Comparison of ENCODE assay signal across 9 mouse cellular contexts in the genomic region with DNA sequence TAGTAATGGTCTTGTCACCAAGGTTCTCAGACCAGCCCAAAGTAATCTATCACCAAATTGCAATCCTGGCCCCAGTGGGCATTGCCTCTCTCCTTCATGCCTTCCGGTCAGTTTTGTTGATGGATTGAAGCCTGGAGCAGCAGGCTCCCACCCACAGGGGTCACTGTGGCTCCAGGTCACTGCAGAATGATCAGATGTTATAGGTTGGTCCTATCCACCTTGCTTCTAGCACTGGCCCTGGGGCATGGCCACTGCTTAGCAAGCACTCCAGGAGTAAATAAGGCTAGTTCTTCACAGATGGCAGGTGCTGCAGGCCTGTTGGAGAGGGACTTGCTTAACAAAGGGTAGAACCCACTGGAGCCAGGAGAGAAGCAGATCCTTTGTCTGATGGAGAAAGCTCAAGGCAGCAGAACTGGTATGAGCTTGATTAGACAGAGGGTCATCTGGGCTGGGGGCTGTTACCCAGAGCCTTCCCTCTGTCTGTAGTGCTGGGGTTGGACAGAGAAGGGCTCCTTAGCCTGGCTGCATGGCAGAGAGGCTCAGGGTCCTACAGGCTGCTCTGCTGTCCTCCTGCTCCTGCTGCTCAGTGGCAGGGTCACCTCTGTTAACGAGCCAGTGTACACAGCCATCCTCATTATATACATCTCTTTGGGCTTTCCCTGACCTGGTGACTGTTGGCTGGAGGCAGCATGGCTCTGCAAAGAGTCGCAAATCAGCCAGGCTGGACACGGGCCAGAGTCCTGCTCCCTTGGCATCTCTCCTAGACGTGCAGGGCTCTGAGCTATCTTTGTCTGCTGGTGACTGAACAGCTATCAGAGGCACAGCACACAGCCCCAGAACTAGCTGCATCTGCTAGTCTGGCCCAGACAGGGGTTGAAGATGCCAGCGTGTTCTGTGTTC. TPM values are rescaled to one million over a fixed set of nuclear protein-coding genes. Genes with fewer than 3 reads are reported as not detected.
DNase-seq lines count a peak whose midpoint lies in the region; ATAC-seq and TF ChIP-seq lines count a peak whose summit lies in the region.
"Had no signal": no experiment of that assay in that cellular context is flagged by ENCODE, and none has a peak within 500 bp of the region (broad histone marks: within the 10 kb centered on the region; RNA-seq: fewer than 3 reads in every experiment).

No protein-coding gene starts in this region.

- ATAC-seq in forebrain, embryonic 13.5 days: peak; percentile 80
- ATAC-seq in forebrain, embryonic 11.5 days (replicated peaks; ENCODE audit: low FRiP score): no peak
- peak; percentile 44; the same call in 1 of the 2 replicates for ATAC-seq in intestine, embryonic 16.5 days
- peak; percentile 44 for ATAC-seq in midbrain, postnatal 0 days (ENCODE audit: low FRiP score)

- no peak for TF ChIP-seq POLR2A in cortical plate, adult 2 months (IDR thresholded peaks at IDR 0.05; ENCODE audit: extremely low read depth, insufficient read depth, low read length)

- H3K36me3 ChIP-seq in forebrain, embryonic 13.5 days (ENCODE audit: poor library complexity, severe bottlenecking): no peaks in the 10 kb centered on the region
- H3K36me3 ChIP-seq in forebrain, embryonic 11.5 days (ENCODE audit: control insufficient read depth, insufficient read depth, low read length): no peaks in the 10 kb centered on the region
- no peaks in the 10 kb centered on the region for H3K36me3 ChIP-seq in intestine, embryonic 16.5 days (ENCODE audit: control insufficient read depth, insufficient read depth, low read length)
- H3K36me3 ChIP-seq in midbrain, postnatal 0 days (ENCODE audit: insufficient read depth, low read length): no peaks in the 10 kb centered on the region

- peaks cover 11% of the 10 kb centered on the region for H3K4me1 ChIP-seq in forebrain, embryonic 13.5 days
- H3K4me1 ChIP-seq in forebrain, embryonic 11.5 days (replicated peaks; ENCODE audit: control insufficient read depth, insufficient read depth, low read length): no peaks in the 10 kb centered on the region
- H3K4me1 ChIP-seq in cortical plate, adult 2 months (ENCODE audit: control insufficient read depth, insufficient read depth, low read length): peaks cover 3% of the 10 kb centered on the region; the same call in 1 of the 2 replicates
- no peaks in the 10 kb centered on the region for H3K4me1 ChIP-seq in intestine, embryonic 16.5 days (ENCODE audit: control insufficient read depth, insufficient read depth, low read length)
- H3K4me1 ChIP-seq in midbrain, postnatal 0 days (ENCODE audit: insufficient read depth, low read length): no peaks in the 10 kb centered on the region; the same call in 1 of the 2 replicates

- intact Hi-C loops in left cerebral cortex, adult 2 months (cut with DNase I): no loop called here

- no peaks in the 10 kb centered on the region for H3K9me3 ChIP-seq in forebrain, embryonic 13.5 days (replicated peaks)
- no peaks in the 10 kb centered on the region for H3K9me3 ChIP-seq in forebrain, embryonic 11.5 days (ENCODE audit: control insufficient read depth, low read length)
- H3K9me3 ChIP-seq in intestine, embryonic 16.5 days (ENCODE audit: control insufficient read depth, low read length): peaks cover 2% of the 10 kb centered on the region
- H3K9me3 ChIP-seq in midbrain, postnatal 0 days (ENCODE audit: low read length): no peaks in the 10 kb centered on the region

- H3K4me2 ChIP-seq in forebrain, embryonic 13.5 days: no peak overlapping the region
- no peak overlapping the region for H3K4me2 ChIP-seq in forebrain, embryonic 11.5 days (ENCODE audit: low read depth, low read length, severe bottlenecking)
- no peak overlapping the region for H3K4me2 ChIP-seq in intestine, embryonic 16.5 days (ENCODE audit: low read depth, low read length)
- no peak overlapping the region for H3K4me2 ChIP-seq in midbrain, postnatal 0 days (ENCODE audit: low read depth, low read length, poor library complexity, severe bottlenecking)

- DNase-seq in forebrain, embryonic 11.5 days (ENCODE audit: low spot score): no peak
- DNase-seq in heart, adult 11 months: peak; percentile 96
- peak; percentile 65 to 66 for DNase-seq in left cerebral cortex, adult 2 months (ENCODE audit: extremely low spot score in 1 of 2, low spot score in 2 of 2)
- peak; percentile 88 for DNase-seq in midbrain, postnatal 0 days (ENCODE audit: low spot score)
- DNase-seq in thymus, postnatal 36 days: no peak

- no peak overlapping the region for H3K9ac ChIP-seq in forebrain, embryonic 13.5 days
- H3K9ac ChIP-seq in forebrain, embryonic 11.5 days (ENCODE audit: low read length): no peak overlapping the region
- H3K9ac ChIP-seq in intestine, embryonic 16.5 days (ENCODE audit: low read depth, low read length): no peak overlapping the region
- no peak overlapping the region for H3K9ac ChIP-seq in midbrain, postnatal 0 days (replicated peaks; ENCODE audit: low read length, poor library complexity, severe bottlenecking)

- peak overlapping the region; percentile 40; the same call in 1 of the 2 replicates for H3K27ac ChIP-seq in forebrain, embryonic 13.5 days
- H3K27ac ChIP-seq in forebrain, embryonic 11.5 days (ENCODE audit: low read depth, low read length): no peak overlapping the region
- no peak overlapping the region for H3K27ac ChIP-seq in cortical plate, adult 2 months (ENCODE audit: insufficient read depth, low read length)
- no peak overlapping the region for H3K27ac ChIP-seq in intestine, embryonic 16.5 days (ENCODE audit: low read length)
- no peak overlapping the region for H3K27ac ChIP-seq in left cerebral cortex, adult 2 months
- no peak overlapping the region for H3K27ac ChIP-seq in midbrain, postnatal 0 days (ENCODE audit: low read depth, low read length)

- WGBS in forebrain, embryonic 13.5 days: 49% methylated on average over 6 of the region's 6 CpGs
- WGBS in forebrain, embryonic 11.5 days: 64% methylated on average over 6 of the region's 6 CpGs
- 47% methylated on average over 6 of the region's 6 CpGs for WGBS in intestine, embryonic 16.5 days
- WGBS in midbrain, postnatal 0 days: 54% methylated on average over 6 of the region's 6 CpGs

- no peaks in the 10 kb centered on the region for H3K27me3 ChIP-seq in forebrain, embryonic 13.5 days
- no peaks in the 10 kb centered on the region for H3K27me3 ChIP-seq in forebrain, embryonic 11.5 days (ENCODE audit: control insufficient read depth, insufficient read depth, low read length)
- H3K27me3 ChIP-seq in intestine, embryonic 16.5 days (replicated peaks; ENCODE audit: control insufficient read depth, insufficient read depth, low read length): no peaks in the 10 kb centered on the region
- H3K27me3 ChIP-seq in midbrain, postnatal 0 days (ENCODE audit: insufficient read depth, low read length): no peaks in the 10 kb centered on the region

- no peak overlapping the region for H3K4me3 ChIP-seq in forebrain, embryonic 13.5 days
- H3K4me3 ChIP-seq in forebrain, embryonic 11.5 days (ENCODE audit: low read depth, low read length): no peak overlapping the region
- no peak overlapping the region for H3K4me3 ChIP-seq in cortical plate, adult 2 months (ENCODE audit: insufficient read depth, low read length)
- no peak overlapping the region for H3K4me3 ChIP-seq in intestine, embryonic 16.5 days (ENCODE audit: low read length)
- H3K4me3 ChIP-seq in left cerebral cortex, adult 2 months: no peak overlapping the region
- H3K4me3 ChIP-seq in midbrain, postnatal 0 days (ENCODE audit: low read depth, low read length): no peak overlapping the region

- peak; percentile 35; the same call in 1 of the 2 replicates for TF ChIP-seq CTCF in cortical plate, adult 2 months (IDR thresholded peaks at IDR 0.05; ENCODE audit: extremely low read depth, insufficient read depth, low read length)
- peak; percentile 38 for TF ChIP-seq CTCF in left cerebral cortex, adult 2 months (IDR thresholded peaks at IDR 0.05)
- peak; percentile 53 for TF ChIP-seq CTCF in midbrain, postnatal 0 days (IDR thresholded peaks at IDR 0.05)

RNA-seq across cellular contexts. Expression of gene Cnih3, which starts 41.1 kb away (rescaled TPM):
- polyA plus RNA-seq in forebrain, embryonic 13.5 days (2015; fragmentation: Nextera tagmentation; extraction: Ambion mirVana): 9.2 and 9.8 TPM in 2 replicates
- 1.9 and 3.5 TPM in 2 replicates for polyA plus RNA-seq in forebrain, embryonic 11.5 days (2014; fragmentation: Nextera tagmentation; extraction: Ambion mirVana)
- 53.0 and 57.0 TPM in 2 replicates for polyA plus RNA-seq in cortical plate, adult 2 months (2012; rRNA removed)
- 0.13 and 0.21 TPM in 2 replicates for polyA plus RNA-seq in intestine, embryonic 16.5 days (2015; fragmentation: Nextera tagmentation; extraction: Ambion mirVana)
- total RNA-seq in left cerebral cortex, adult 2 months (2021): 10 to 100 TPM; 76.9 to 78.0 TPM
- total RNA-seq in midbrain, postnatal 0 days (2014; rRNA removed): 35.7 and 40.1 TPM in 2 replicates
- polyA plus RNA-seq in midbrain, postnatal 0 days (2015; fragmentation: Nextera tagmentation; extraction: Ambion mirVana): 18.8 and 22.5 TPM in 2 replicates
- polyA plus RNA-seq: spleen, adult 2 months had no signal

Comparison
In these comparisons a context has a peak if more than half of its experiments do, and no peak if none do; other contexts are left out.
1. DNase-seq: peak in heart, adult 11 months (single experiment), left cerebral cortex, adult 2 months (2 of 2) and midbrain, postnatal 0 days (single experiment); none in forebrain, embryonic 11.5 days (single experiment) and thymus, postnatal 36 days (0 of 2).
2. Peak in every context shown above with its lines, with median percentiles within 50 percentile points of each other: CTCF ChIP-seq.